Mouse (Mus musculus): ENCODE measurements at regions not wholly inside any gene's neighbourhood (a gene's known extent, or its start where the extent isn't known, plus 50 kb on each side); places are given as distances from the start of the nearest gene placed in this dataset.

DNA sequence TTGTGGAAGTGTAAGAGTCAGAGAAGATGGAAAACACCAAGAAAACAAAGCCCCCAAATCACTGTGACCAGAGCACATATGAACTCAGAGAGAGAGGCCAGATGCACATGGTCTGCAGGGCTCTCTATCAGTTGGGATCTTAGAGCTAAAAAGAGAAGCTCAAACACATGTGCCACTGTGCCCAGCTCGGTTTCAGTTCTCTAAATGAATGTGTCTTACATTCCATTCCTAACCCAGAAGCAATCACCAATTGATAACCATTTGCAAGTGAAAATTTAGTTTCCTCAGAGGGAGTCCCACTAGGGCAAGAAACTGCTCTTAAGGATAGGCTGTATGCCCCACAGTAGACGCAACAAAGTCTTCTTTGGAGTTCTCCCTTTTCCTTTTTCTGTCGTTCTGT is 153.6 kb downstream of the Rab28 start:
- TF ChIP-seq CTCF (IDR thresholded peaks at IDR 0.05; ENCODE audit: low read depth) (no peak), EP300 (IDR thresholded peaks at IDR 0.05; ENCODE audit: low read depth) (no peak)
